Mouse (Mus musculus) left cerebral cortex, adult 2 months (tissue): Measurements from ENCODE around the gene Lcor. TPM values are rescaled to one million over a fixed set of nuclear protein-coding genes. Genes with fewer than 3 reads are reported as not detected.

Source experiments
- DNase-seq, 2 experiments: peaks; one replicate each; pipeline ENCODE4 v3.0.0; 2021 to 2022; ENCODE audit warnings: low spot score in 2 of 2, mixed read lengths in 1 of 2; ENCODE audit errors: extremely low spot score in 1 of 2
- H3K27ac ChIP-seq: fragments of 200-600 bp; 2 replicates; pipeline ENCODE4 v1.8.1; 2022
- H3K4me3 ChIP-seq: fragments of 200-600 bp; 2 replicates; pipeline ENCODE4 v1.8.1; 2022
- CTCF ChIP-seq: fragments of 200-600 bp; IDR thresholded peaks from 2 replicates; pipeline ENCODE4 v1.8.1; 2022; ENCODE audit warnings: antibody characterized with exemption, mild to moderate bottlenecking, moderate library complexity
- intact Hi-C: fragments of 180-260 bp; cut with DNase I; formaldehyde crosslinking; loops from one replicate; pipeline ENCODE4 v1.15.1; 2025
- total RNA-seq, 2 experiments: library from RNA; stranded (reverse); gene quantifications; 2 replicates each; pipeline ENCODE4 v1.2.3; 2021

Gene Lcor
- total RNA-seq, 2 experiments from 2014 or later: 21.4 to 23.8 TPM

- Histone ChIP-seq H3K4me3 (peak overlapping the region; percentile 64), H3K27ac (peak overlapping the region; percentile 93; the same call in 1 of the 2 replicates)
- intact Hi-C loops: loop anchor here (1.0 kb wide), 1 partner anchor 164 kb away; no protein-coding TSS in a partner anchor
- DNase-seq: no peak
- peak; percentile 81 for TF ChIP-seq CTCF
These were observed 1.2 kb upstream of the Lcor start for GRCm38 (mm10) chr19:41481030-41481886.

- no peak for DNase-seq
- Histone ChIP-seq H3K27ac (peak overlapping the region; percentile 93), H3K4me3 (peak overlapping the region; percentile 64)
- intact Hi-C loops: loop anchor here (1.0 kb wide), 2 partner anchors 165 to 218 kb away; no protein-coding TSS in a partner anchor
- TF ChIP-seq CTCF: no peak
These were observed 599 bp upstream of the Lcor start for GRCm38 (mm10) chr19:41481887-41482189.

- TF ChIP-seq CTCF: no peak
- intact Hi-C loops: loop anchor here (1.0 kb wide), 1 partner anchor 219 kb away; no protein-coding TSS in a partner anchor
- peak; percentile 64 to 73 for DNase-seq
- H3K27ac ChIP-seq: peak overlapping the region; percentile 89
- H3K4me3 ChIP-seq: peak overlapping the region; percentile 64
These were observed 540 bp downstream of the Lcor start for GRCm38 (mm10) chr19:41482909-41483444.

- TF ChIP-seq CTCF: no peak
- Histone ChIP-seq H3K4me3 (peak overlapping the region; percentile 63), H3K27ac (peak overlapping the region; percentile 89)
- intact Hi-C loops: no loop called here
- DNase-seq: peak; percentile 22 to 26
These were observed 1.1 kb downstream of the Lcor start for GRCm38 (mm10) chr19:41483445-41484040.

GRCm38 (mm10) chr19:41484361-41484760 lies 1.9 kb downstream of the Lcor start:
- intact Hi-C loops: no loop called here
- Histone ChIP-seq H3K27ac (no peak overlapping the region), H3K4me3 (peak overlapping the region; percentile 63)
- no peak for DNase-seq
- no peak for TF ChIP-seq CTCF

- H3K4me3 ChIP-seq: no peak overlapping the region
- no peak overlapping the region for H3K27ac ChIP-seq
- intact Hi-C loops: no loop called here
- DNase-seq: no peak
- TF ChIP-seq CTCF: no peak
These were observed 13.1 kb downstream of the Lcor start for GRCm38 (mm10) chr19:41495382-41496032.

- DNase-seq: no peak
- no peak for TF ChIP-seq CTCF
- Histone ChIP-seq H3K4me3 (no peak overlapping the region), H3K27ac (no peak overlapping the region)
- intact Hi-C loops: no loop called here
These were observed 13.6 kb downstream of the Lcor start for GRCm38 (mm10) chr19:41496058-41496457.

- intact Hi-C loops: no loop called here
- DNase-seq: no peak
- TF ChIP-seq CTCF: no peak
- H3K27ac ChIP-seq: no peak overlapping the region
- no peak overlapping the region for H3K4me3 ChIP-seq
These were observed 25.4 kb downstream of the Lcor start for GRCm38 (mm10) chr19:41507872-41508271.

- no peak for DNase-seq
- intact Hi-C loops: no loop called here
- no peak overlapping the region for H3K4me3 ChIP-seq
- H3K27ac ChIP-seq: no peak overlapping the region
- TF ChIP-seq CTCF: no peak
These were observed 32.4 kb downstream of the Lcor start for GRCm38 (mm10) chr19:41514836-41515235.

GRCm38 (mm10) chr19:41515549-41515948 lies 33.1 kb downstream of the Lcor start:
- intact Hi-C loops: no loop called here
- no peak for DNase-seq
- no peak for TF ChIP-seq CTCF
- H3K27ac ChIP-seq: no peak overlapping the region
- no peak overlapping the region for H3K4me3 ChIP-seq

GRCm38 (mm10) chr19:41517006-41517405 lies 34.6 kb downstream of the Lcor start:
- no peak for DNase-seq
- H3K27ac ChIP-seq: no peak overlapping the region
- intact Hi-C loops: no loop called here
- no peak for TF ChIP-seq CTCF
- no peak overlapping the region for H3K4me3 ChIP-seq

GRCm38 (mm10) chr19:41519121-41519520 lies 36.7 kb downstream of the Lcor start:
- no peak for DNase-seq
- no peak overlapping the region for H3K27ac ChIP-seq
- no peak overlapping the region for H3K4me3 ChIP-seq
- intact Hi-C loops: no loop called here
- TF ChIP-seq CTCF: no peak
